Mouse (Mus musculus) neural tube, embryonic 14.5 days (tissue): ENCODE measurements around the gene Wdr24. TPM values are rescaled to one million over a fixed set of nuclear protein-coding genes. Genes with fewer than 3 reads are reported as not detected.

Experiments used
- ATAC-seq: fragments of 200-750 bp; cut with Nextera tagmentation; 2 replicates; pipeline ENCODE4 v1.8.0; 2017; ENCODE audit warnings: low read depth, mild to moderate bottlenecking, moderate TSS enrichment, moderate library complexity
- H3K27ac ChIP-seq: fragments of 300-500 bp; sonication (generic); 2 replicates; pipeline ENCODE4 v1.5.1; 2014; ENCODE audit warnings: low read depth, mild to moderate bottlenecking, control low read depth, low read length, moderate library complexity, mixed read lengths
- H3K27me3 ChIP-seq: fragments of 300-500 bp; sonication (generic); 2 replicates; pipeline ENCODE4 v1.6.1; 2014; ENCODE audit warnings: low read length; ENCODE audit not compliant: control insufficient read depth, insufficient read depth
- H3K36me3 ChIP-seq: fragments of 300-500 bp; sonication (generic); 2 replicates; pipeline ENCODE4 v1.6.1; 2014; ENCODE audit warnings: low read length, mixed read lengths; ENCODE audit not compliant: control insufficient read depth, insufficient read depth
- H3K4me1 ChIP-seq: fragments of 300-500 bp; sonication (generic); 2 replicates; pipeline ENCODE4 v1.6.1; 2014; ENCODE audit warnings: low read length; ENCODE audit not compliant: control insufficient read depth, insufficient read depth
- H3K4me2 ChIP-seq: fragments of 300-500 bp; sonication (generic); 2 replicates; pipeline ENCODE4 v1.6.1; 2014; ENCODE audit warnings: mild to moderate bottlenecking, low read depth, low read length, control low read depth
- H3K4me3 ChIP-seq: fragments of 300-500 bp; sonication (generic); 2 replicates; pipeline ENCODE4 v1.5.1; 2014; ENCODE audit warnings: low read depth, low read length, control low read depth, mixed read lengths
- H3K9ac ChIP-seq: fragments of 300-500 bp; sonication (generic); replicated peaks from 2 replicates; pipeline ENCODE4 v1.6.1; 2014; ENCODE audit warnings: low read depth, mild to moderate bottlenecking, control low read depth, low read length, mixed read lengths
- H3K9me3 ChIP-seq: fragments of 300-500 bp; sonication (generic); 2 replicates; pipeline ENCODE4 v1.6.1; 2016; ENCODE audit warnings: low read length; ENCODE audit not compliant: control insufficient read depth
- WGBS: fragments of 180-500 bp; shearing (Covaris S2); extraction: QIAGEN DNeasy Blood & Tissue Kit; methylation state at CpG from one replicate; pipeline ENCODE4 v1.1.7; 2014; 5-methylcytosine and 5-hydroxymethylcytosine counted together
- polyA plus RNA-seq: library from polyadenylated mRNA; unstranded; fragments of >200 nt; fragmentation: Nextera tagmentation; extraction: Ambion mirVana; gene quantifications from 2 replicates; pipeline ENCODE4 v1.2.1, GENCODE M21; 2014

Wdr24 gene
- polyA plus RNA-seq, 1 experiment from 2014 or later = 29.5 TPM

DNA sequence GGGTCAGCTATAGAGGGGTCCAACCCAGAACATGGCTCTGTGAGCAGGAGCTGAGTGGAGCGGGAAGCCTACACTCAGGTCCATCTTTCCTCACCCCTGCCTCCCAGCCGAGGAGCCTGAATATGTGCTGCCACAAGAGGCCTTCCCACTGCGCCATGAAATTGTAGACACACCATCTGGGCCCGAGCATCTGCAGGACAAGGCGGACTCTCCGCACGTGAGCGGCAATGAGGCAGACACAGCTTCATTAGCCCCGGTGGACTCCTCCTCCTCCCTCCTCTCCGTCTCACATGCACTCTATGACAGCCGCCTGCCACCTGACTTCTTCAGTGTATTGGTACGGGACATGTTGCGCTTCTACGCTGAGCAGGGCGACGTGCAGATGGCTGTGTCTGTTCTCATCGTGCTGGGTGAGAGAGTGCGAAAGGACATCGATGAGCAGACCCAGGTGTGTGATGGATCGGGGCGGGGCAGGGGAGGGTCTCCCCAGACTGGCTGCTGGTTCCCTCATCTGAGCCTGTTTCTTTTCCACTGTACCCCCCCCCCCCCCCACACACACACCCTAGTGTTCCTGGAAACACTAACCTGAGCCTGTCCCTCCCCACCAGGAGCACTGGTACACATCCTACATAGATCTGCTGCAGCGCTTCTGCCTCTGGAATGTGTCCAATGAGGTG, 4.3 kb downstream of the Wdr24 start:
- H3K4me2 ChIP-seq = peak overlapping the region; percentile 96; the same call in 1 of the 2 replicates
- H3K36me3 ChIP-seq = peaks cover 20% of the 10 kb centered on the region
- H3K4me1 ChIP-seq = peaks cover 54% of the 10 kb centered on the region
- peak overlapping the region; percentile 37 for H3K9ac ChIP-seq
- WGBS = 85% methylated on average over 22 of the region's 22 CpGs
- no peak overlapping the region for H3K27ac ChIP-seq
- H3K4me3 ChIP-seq = no peak overlapping the region
- H3K27me3 ChIP-seq = no peaks in the 10 kb centered on the region
- ATAC-seq = no peak
- H3K9me3 ChIP-seq = no peaks in the 10 kb centered on the region

DNA sequence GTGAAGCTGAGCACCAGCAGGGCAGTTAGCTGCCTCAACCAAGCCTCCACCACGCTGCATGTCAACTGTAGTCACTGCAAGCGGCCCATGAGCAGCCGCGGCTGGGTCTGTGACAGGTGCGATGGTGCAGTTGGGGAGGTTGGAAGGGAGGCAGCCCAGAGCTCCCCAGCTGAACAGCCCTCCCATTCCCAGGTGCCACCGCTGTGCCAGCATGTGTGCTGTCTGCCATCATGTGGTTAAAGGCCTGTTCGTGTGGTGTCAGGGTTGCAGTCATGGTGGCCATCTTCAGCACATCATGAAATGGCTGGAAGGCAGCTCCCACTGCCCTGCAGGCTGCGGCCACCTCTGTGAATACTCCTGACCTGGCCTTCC, 4.8 kb downstream of the Wdr24 start:
- peak overlapping the region; percentile 59 for H3K4me3 ChIP-seq
- no peaks in the 10 kb centered on the region for H3K9me3 ChIP-seq
- H3K36me3 ChIP-seq = peaks cover 20% of the 10 kb centered on the region
- H3K4me2 ChIP-seq = peak overlapping the region; percentile 96
- peak overlapping the region; percentile 86 for H3K27ac ChIP-seq
- peaks cover 54% of the 10 kb centered on the region for H3K4me1 ChIP-seq
- WGBS = 85% methylated on average over 8 of the region's 8 CpGs
- peak overlapping the region; percentile 37 for H3K9ac ChIP-seq
- H3K27me3 ChIP-seq = no peaks in the 10 kb centered on the region
- no peak for ATAC-seq

DNA sequence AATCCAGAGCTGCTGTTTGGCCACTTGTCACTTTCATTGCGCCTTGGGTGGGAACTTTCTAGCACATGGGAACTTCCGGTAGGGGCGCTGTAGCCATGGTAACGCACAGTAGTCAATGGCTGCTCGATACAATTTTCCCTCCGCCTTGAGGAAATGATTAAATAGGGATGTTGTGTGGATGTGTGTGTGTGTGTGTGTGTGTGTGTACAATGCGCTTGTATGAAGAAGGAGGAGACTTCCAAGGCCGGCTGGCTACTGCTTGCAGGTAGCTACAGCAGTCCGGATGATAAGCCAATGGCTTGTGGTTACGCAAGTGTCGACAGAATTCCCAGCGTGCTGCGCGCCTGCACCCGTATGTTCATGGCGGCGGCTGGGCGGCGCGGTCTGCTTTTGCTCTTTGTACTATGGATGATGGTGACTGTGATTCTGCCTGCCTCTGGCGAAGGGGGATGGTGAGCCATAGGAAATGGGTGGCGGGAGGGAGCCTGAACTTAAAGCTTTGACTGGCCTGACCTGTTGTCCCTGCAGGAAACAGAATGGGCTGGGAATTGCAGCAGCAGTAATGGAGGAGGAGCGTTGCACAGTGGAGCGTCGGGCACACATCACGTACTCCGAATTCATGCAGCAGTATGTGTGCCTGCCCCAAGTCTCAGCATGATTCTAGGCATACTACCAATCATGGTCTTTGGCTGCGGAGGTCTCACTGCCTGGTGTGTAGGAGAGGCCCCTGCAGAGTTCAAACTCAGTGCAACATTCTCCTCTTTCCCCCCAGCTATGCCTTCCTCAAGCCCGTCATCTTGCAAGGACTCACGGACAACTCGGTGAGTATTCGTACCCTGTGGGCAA, 5.5 kb downstream of the Wdr24 start, which contains the start of gene Jmjd8:
TSS of gene Jmjd8 (plus strand) at position 156 of the 846 bp plus-strand sequence.
- no peaks in the 10 kb centered on the region for H3K27me3 ChIP-seq
- peak within 1 kb of the TSS; percentile 86 for H3K27ac ChIP-seq
- peak within 1 kb of the TSS; percentile 96 for H3K4me2 ChIP-seq
- H3K36me3 ChIP-seq = peaks cover 20% of the 10 kb centered on the region
- ATAC-seq = peak; percentile 48; the same call in 1 of the 2 replicates
- H3K9ac ChIP-seq = peak within 1 kb of the TSS; percentile 74
- H3K4me3 ChIP-seq = peak within 1 kb of the TSS; percentile 59
- H3K4me1 ChIP-seq = peaks cover 58% of the 10 kb centered on the region
- no peaks in the 10 kb centered on the region for H3K9me3 ChIP-seq
- 3% methylated on average over 32 of the region's 32 CpGs for WGBS

DNA sequence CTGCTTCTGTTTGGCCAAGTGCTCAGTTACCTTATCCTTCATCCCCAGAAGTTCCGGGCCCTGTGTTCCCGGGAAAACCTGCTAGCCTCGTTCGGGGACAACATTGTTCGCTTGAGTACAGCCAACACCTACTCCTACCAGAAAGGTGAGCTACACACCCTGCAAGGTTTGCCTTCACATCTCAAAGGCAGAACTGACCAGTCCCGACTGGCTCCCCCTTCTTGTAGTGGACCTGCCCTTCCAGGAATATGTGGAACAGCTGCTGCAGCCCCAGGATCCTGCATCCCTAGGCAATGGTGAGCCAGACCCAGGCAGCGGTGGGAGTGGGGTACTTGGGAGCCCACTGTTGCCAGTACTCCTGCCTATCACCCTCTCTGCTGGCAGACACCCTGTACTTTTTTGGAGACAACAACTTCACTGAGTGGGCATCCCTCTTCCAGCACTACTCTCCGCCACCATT, 6.2 kb downstream of the Wdr24 start:
- WGBS = 42% methylated on average over 8 of the region's 8 CpGs

DNA sequence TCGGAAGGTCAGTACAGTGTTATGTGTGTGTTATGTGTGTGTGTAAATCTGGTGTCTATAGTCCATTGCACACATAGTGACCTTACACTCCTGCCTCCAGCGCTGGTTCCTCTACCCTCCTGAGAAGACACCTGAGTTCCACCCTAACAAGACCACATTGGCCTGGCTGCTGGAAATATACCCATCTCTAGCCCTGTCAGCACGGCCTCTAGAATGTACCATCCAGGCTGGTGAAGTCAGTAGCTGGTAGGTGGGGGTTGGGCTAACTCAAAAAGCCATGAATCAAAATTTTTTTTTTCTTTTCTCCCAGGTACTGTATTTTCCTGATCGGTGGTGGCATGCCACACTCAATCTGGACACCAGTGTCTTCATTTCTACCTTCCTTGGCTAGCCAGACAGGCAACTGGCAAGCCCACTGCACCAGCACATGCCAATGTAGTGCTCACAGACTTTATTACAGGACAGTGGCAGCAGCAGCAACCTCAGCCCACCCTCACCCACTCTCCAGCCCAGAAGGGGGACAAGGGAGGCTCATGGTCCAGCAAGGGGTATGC, 6.8 kb downstream of the Wdr24 start:
- Histone ChIP-seq H3K27me3 (no peaks in the 10 kb centered on the region), H3K4me3 (peak overlapping the region; percentile 59; the same call in 1 of the 2 replicates), H3K4me1 (peaks cover 59% of the 10 kb centered on the region), H3K36me3 (peaks cover 20% of the 10 kb centered on the region), H3K9ac (no peak overlapping the region), H3K4me2 (peak overlapping the region; percentile 96), H3K27ac (no peak overlapping the region), H3K9me3 (no peaks in the 10 kb centered on the region)
- no peak for ATAC-seq
- WGBS = 91% methylated on average over 4 of the region's 4 CpGs

More for the DNA sequence above, 6.2 kb downstream of the Wdr24 start:
- peaks cover 58% of the 10 kb centered on the region for H3K4me1 ChIP-seq
- H3K36me3 ChIP-seq = peaks cover 20% of the 10 kb centered on the region
- H3K9ac ChIP-seq = peak overlapping the region; percentile 74
- ATAC-seq = no peak
- H3K27me3 ChIP-seq = no peaks in the 10 kb centered on the region
- peak overlapping the region; percentile 86 for H3K27ac ChIP-seq
- no peaks in the 10 kb centered on the region for H3K9me3 ChIP-seq
- peak overlapping the region; percentile 96 for H3K4me2 ChIP-seq
- H3K4me3 ChIP-seq = peak overlapping the region; percentile 59

DNA sequence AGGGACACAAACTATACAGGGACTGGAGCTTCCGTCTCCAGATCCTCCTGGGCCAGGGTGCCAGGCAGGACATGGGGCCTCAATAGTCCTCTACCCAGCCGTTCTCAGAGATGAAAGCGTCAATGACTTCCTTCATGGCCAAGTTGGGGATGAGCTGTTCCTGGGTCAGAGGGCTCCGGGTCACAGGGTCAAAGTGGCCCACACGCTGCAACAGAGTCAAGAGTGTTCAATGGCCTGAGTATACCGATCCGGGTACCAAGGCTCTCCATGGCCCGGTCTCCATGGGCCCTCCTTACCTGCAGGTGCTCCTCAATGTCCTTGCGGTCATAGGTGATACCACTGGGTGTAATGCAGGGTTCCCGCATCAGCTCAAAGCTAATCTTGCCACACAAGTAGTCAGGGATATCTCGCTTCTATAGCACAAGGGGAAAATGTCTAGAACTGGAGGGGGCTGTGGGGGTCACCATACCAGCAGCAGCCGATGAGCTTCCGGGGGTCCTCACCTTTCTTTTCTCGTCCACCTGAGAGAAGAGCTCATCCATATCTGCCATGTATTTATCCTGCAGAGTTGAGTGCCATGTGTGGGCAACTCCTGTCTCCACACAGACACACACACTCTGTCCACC, 7.5 kb downstream of the Wdr24 start:
- H3K27me3 ChIP-seq = no peaks in the 10 kb centered on the region
- no peak overlapping the region for H3K4me3 ChIP-seq
- no peak overlapping the region for H3K27ac ChIP-seq
- peaks cover 20% of the 10 kb centered on the region for H3K36me3 ChIP-seq
- H3K9ac ChIP-seq = no peak overlapping the region
- H3K9me3 ChIP-seq = no peaks in the 10 kb centered on the region
- H3K4me2 ChIP-seq = peak overlapping the region; percentile 90; the same call in 1 of the 2 replicates
- peaks cover 63% of the 10 kb centered on the region for H3K4me1 ChIP-seq
- no peak for ATAC-seq
- 89% methylated on average over 14 of the region's 14 CpGs for WGBS

DNA sequence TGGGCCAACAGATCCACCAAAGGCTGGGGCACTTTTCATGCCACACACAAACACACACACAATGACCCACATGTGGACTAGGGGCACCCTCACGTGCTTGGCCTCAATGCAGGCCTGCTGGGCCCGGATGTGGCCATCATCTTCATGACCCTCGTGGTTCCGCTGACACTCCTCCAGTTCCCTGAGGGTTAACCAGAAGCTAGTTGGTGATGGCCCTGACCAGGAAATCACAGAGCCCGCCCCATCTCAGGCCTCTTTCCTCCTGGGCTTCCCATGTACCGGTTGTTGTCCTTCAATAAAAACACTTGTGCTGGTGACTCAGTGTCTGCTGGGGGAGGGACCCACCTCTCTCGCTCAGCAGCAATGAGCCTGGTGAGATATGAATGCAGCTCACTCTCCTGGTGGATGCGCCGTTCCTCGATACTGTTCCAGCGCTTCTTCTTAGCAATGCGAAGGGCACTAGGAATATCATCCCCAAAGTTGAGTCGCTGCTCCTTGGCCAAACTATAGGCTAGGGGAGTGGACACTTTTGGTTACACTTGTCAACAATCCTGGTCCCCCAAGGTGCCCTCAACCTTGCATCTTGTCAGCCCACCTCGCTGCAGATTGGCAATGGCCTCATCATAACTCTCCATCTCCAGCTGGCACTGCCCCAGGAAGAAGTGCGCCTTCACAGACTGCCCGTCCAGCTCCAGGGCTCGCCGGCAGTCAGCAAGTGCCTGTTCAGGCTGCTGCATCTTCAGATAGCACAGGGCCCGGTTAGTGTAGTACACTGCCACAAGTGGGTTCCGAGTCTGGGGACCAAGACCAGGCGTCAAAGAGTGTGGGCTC, 8.2 kb downstream of the Wdr24 start:
- no peak for ATAC-seq

More for the DNA sequence above, 8.2 kb downstream of the Wdr24 start:
- WGBS = 66% methylated on average over 21 of the region's 21 CpGs
- H3K9ac ChIP-seq = peak overlapping the region; percentile 76
- H3K27me3 ChIP-seq = no peaks in the 10 kb centered on the region
- H3K9me3 ChIP-seq = no peaks in the 10 kb centered on the region
- H3K27ac ChIP-seq = no peak overlapping the region
- H3K4me1 ChIP-seq = peaks cover 71% of the 10 kb centered on the region
- peak overlapping the region; percentile 90 for H3K4me2 ChIP-seq
- peaks cover 20% of the 10 kb centered on the region for H3K36me3 ChIP-seq
- H3K4me3 ChIP-seq = peak overlapping the region; percentile 82
